In the genomic region with DNA sequence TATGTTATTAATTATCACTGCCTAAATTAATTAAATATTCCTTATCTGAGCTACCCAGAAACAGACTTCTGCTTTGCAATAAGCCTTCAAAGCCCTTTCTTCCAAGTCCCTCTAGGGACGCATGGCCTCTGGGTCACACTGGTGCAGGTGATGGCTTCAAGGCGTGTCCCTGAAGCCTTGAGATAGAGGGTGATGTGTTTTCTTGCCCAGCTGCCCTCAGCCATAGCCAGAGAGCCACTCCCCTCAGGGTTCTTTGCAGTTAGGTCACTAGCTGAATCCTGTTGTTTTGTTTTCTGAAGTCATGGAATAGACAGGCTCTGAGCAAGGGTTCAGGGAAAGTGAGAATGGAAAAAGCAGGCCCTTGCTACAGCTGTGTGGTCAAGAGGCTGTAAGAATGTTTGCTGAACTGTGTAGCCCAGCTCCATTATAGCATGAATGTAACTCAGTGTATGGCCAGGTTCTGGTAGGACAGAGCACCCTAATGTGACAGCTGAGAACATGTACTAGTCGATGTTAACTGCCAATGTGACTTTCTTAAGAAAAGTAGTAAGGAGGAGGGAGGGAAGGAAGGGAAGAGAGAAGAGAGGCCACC, we compare ENCODE assay signal across 15 mouse cellular contexts.
DNase-seq lines count a peak whose midpoint lies in the region; ATAC-seq and TF ChIP-seq lines count a peak whose summit lies in the region.
"Had no signal": no experiment of that assay in that cellular context is flagged by ENCODE, and none has a peak within 500 bp of the region (broad histone marks: within the 10 kb centered on the region; RNA-seq: fewer than 3 reads in every experiment).

No protein-coding gene starts in this region.

- TF ChIP-seq POLR2A in lung, adult 2 months (IDR thresholded peaks at IDR 0.05; ENCODE audit: borderline replicate concordance, extremely low read depth, low read depth, low read length), result no peak

- H3K9ac ChIP-seq in hindbrain, embryonic 12.5 days, result no peak overlapping the region
- H3K9ac ChIP-seq in midbrain, embryonic 15.5 days, result no peak overlapping the region
- H3K9ac ChIP-seq: liver, embryonic 13.5 days had no signal

- 0 out of 2 replicates have a peak, but pooled peaks cover 6% of the 10 kb centered on the region for H3K9me3 ChIP-seq in hindbrain, embryonic 12.5 days (replicated peaks)
- H3K9me3 ChIP-seq in midbrain, embryonic 15.5 days, result no peaks in the 10 kb centered on the region
- H3K9me3 ChIP-seq: liver, embryonic 13.5 days had no signal

- H3K4me2 ChIP-seq in hindbrain, embryonic 12.5 days (replicated peaks), result no peak overlapping the region
- no peak overlapping the region for H3K4me2 ChIP-seq in midbrain, embryonic 15.5 days
- H3K4me2 ChIP-seq: liver, embryonic 13.5 days had no signal

- peak overlapping the region; percentile 76 for H3K27ac ChIP-seq in hindbrain, embryonic 12.5 days
- H3K27ac ChIP-seq in midbrain, embryonic 15.5 days, result no peak overlapping the region
- H3K27ac ChIP-seq: liver, embryonic 13.5 days had no signal

- H3K4me3 ChIP-seq in hindbrain, embryonic 12.5 days, result no peak overlapping the region
- no peak overlapping the region for H3K4me3 ChIP-seq in midbrain, embryonic 15.5 days
- H3K4me3 ChIP-seq in lung, adult 2 months (replicated peaks; ENCODE audit: extremely low read depth, low read depth, low read length), result no peak overlapping the region
- H3K4me3 ChIP-seq: liver, embryonic 13.5 days had no signal

- DNase-seq in retina, postnatal 1 day, result peak; percentile 54
- no peak for DNase-seq in retina, embryonic 14.5 days (ENCODE audit: low spot score)
- no peak for DNase-seq in heart, adult 9 months (ENCODE audit: low spot score in 2 of 2)
- no peak for DNase-seq in lung, adult 2 months
- DNase-seq in spleen, adult 18-20 months, result no peak
- DNase-seq: cerebellum, adult 9-10 months; heart, adult 18-20 months; heart, postnatal 14 days; kidney, adult 9 months; liver, embryonic 13.5 days; lung, postnatal 36 days; thymus, postnatal 36 days had no signal

- 48% methylated on average over 3 of the region's 3 CpGs for WGBS in hindbrain, embryonic 12.5 days
- 47% methylated on average over 3 of the region's 3 CpGs for WGBS in midbrain, embryonic 15.5 days
- 72% methylated on average over 3 of the region's 3 CpGs for WGBS in lung, adult 2 months

- peaks cover 18% of the 10 kb centered on the region for H3K4me1 ChIP-seq in hindbrain, embryonic 12.5 days
- H3K4me1 ChIP-seq in midbrain, embryonic 15.5 days, result peaks cover 12% of the 10 kb centered on the region
- no peaks in the 10 kb centered on the region for H3K4me1 ChIP-seq in lung, adult 2 months (ENCODE audit: control insufficient read depth, insufficient read depth, low read length)
- H3K4me1 ChIP-seq: liver, embryonic 13.5 days had no signal

- no peak for TF ChIP-seq CTCF in lung, adult 2 months (IDR thresholded peaks at IDR 0.05; ENCODE audit: insufficient read depth, low read length)

- H3K36me3 ChIP-seq in hindbrain, embryonic 12.5 days, result no peaks in the 10 kb centered on the region
- H3K36me3 ChIP-seq in midbrain, embryonic 15.5 days (replicated peaks), result no peaks in the 10 kb centered on the region
- H3K36me3 ChIP-seq: liver, embryonic 13.5 days had no signal

- H3K27me3 ChIP-seq in hindbrain, embryonic 12.5 days, result no peaks in the 10 kb centered on the region
- H3K27me3 ChIP-seq in midbrain, embryonic 15.5 days (replicated peaks), result no peaks in the 10 kb centered on the region
- H3K27me3 ChIP-seq: liver, embryonic 13.5 days had no signal

- ATAC-seq in hindbrain, embryonic 12.5 days (ENCODE audit: low FRiP score), result peak; percentile 88
- ATAC-seq in midbrain, embryonic 15.5 days (replicated peaks), result 0 out of 2 replicates have a peak, but pooled peaks have one; percentile 33
- ATAC-seq: CD4-positive, CD25-positive, alpha-beta regulatory T cell, adult 4 months had no signal
